Mouse (Mus musculus) kidney, postnatal 0 days (tissue): ENCODE data around the gene Gm28047. TPM values are rescaled to one million over a fixed set of nuclear protein-coding genes. Genes with fewer than 3 reads are reported as not detected.

Experiments
- ATAC-seq: fragments of 200-750 bp; cut with Nextera tagmentation; replicated peaks from 2 replicates; pipeline ENCODE4 v1.8.0; 2017; ENCODE audit warnings: low read depth, moderate number of reproducible peaks, moderate TSS enrichment, moderate library complexity; ENCODE audit not compliant: low FRiP score
- DNase-seq: peaks from one replicate; pipeline ENCODE4 v3.0.0-alpha.2; 2016; ENCODE audit warnings: low spot score
- H3K27ac ChIP-seq: fragments of 300-500 bp; sonication (generic); 2 replicates; pipeline ENCODE4 v1.5.1; 2014; ENCODE audit warnings: mild to moderate bottlenecking
- H3K27me3 ChIP-seq: fragments of 300-500 bp; sonication (generic); 2 replicates; pipeline ENCODE4 v1.6.1; 2014; ENCODE audit warnings: low read length, mixed read lengths; ENCODE audit not compliant: insufficient read depth
- H3K36me3 ChIP-seq: fragments of 300-500 bp; sonication (generic); 2 replicates; pipeline ENCODE4 v1.6.1; 2014; ENCODE audit warnings: low read length, mixed read lengths; ENCODE audit not compliant: insufficient read depth
- H3K4me1 ChIP-seq: fragments of 300-500 bp; sonication (generic); replicated peaks from 2 replicates; pipeline ENCODE4 v1.6.1; 2014; ENCODE audit warnings: antibody characterized with exemption, low read length, mixed read lengths; ENCODE audit not compliant: insufficient read depth
- H3K4me2 ChIP-seq: fragments of 300-500 bp; sonication (generic); 2 replicates; pipeline ENCODE4 v1.6.1; 2014; ENCODE audit warnings: mild to moderate bottlenecking, low read length, moderate library complexity, mixed read lengths
- H3K4me3 ChIP-seq: fragments of 300-500 bp; sonication (generic); replicated peaks from 2 replicates; pipeline ENCODE4 v1.5.1; 2014; ENCODE audit warnings: low read depth, low read length
- H3K9ac ChIP-seq: fragments of 300-500 bp; sonication (generic); 2 replicates; pipeline ENCODE4 v1.6.1; 2014; ENCODE audit warnings: low read depth, low read length
- H3K9me3 ChIP-seq: fragments of 300-500 bp; sonication (generic); replicated peaks from 2 replicates; pipeline ENCODE4 v1.6.1; 2016; ENCODE audit warnings: low read length, inconsistent platforms, mixed read lengths
- CTCF ChIP-seq: IDR thresholded peaks from 2 replicates; pipeline ENCODE4 v1.5.1; 2016; ENCODE audit warnings: antibody characterized with exemption, low read depth, mild to moderate bottlenecking, moderate library complexity
- WGBS: fragments of 180-500 bp; shearing (Covaris S2); extraction: QIAGEN DNeasy Blood & Tissue Kit; methylation state at CpG from one replicate; pipeline ENCODE4 v1.1.7; 2014; 5-methylcytosine and 5-hydroxymethylcytosine counted together
- polyA plus RNA-seq: library from polyadenylated mRNA; unstranded; fragments of >200 nt; fragmentation: Nextera tagmentation; extraction: Ambion mirVana; gene quantifications from 2 replicates; pipeline ENCODE4 v1.2.1, GENCODE M21; 2015

The Gm28047 gene
- 0.37 and 0.46 TPM in 2 replicates for polyA plus RNA-seq

GRCm38 (mm10) chr15:102624970-102625686, at the start of gene Gm28047, which contains the start of gene Atf7:
Gm28047 (minus strand) TSS chr15:102625067.
Atf7 (minus strand) TSS chr15:102625464.
- no peaks in the 10 kb centered on the region for H3K36me3 ChIP-seq
- TF ChIP-seq CTCF: no peak
- peak within 1 kb of the TSS; percentile 53 for H3K4me3 ChIP-seq
- H3K9ac ChIP-seq: peak within 1 kb of the TSS; percentile 87
- WGBS: under 1% methylated on average over 50 of the region's 51 CpGs
- peak within 1 kb of the TSS; percentile 70 for H3K4me2 ChIP-seq
- DNase-seq (peak; percentile 100), ATAC-seq (peak; percentile 98)
- no peaks in the 10 kb centered on the region for H3K9me3 ChIP-seq
- H3K27me3 ChIP-seq: no peaks in the 10 kb centered on the region
- H3K27ac ChIP-seq: peak within 1 kb of the TSS; percentile 100
- H3K4me1 ChIP-seq: peaks cover 15% of the 10 kb centered on the region

- DNase-seq (peak; percentile 95), ATAC-seq (peak; percentile 53)
- H3K27ac ChIP-seq: peak overlapping the region; percentile 99; the same call in 1 of the 2 replicates
- H3K9me3 ChIP-seq: no peaks in the 10 kb centered on the region
- peak overlapping the region; percentile 89 for H3K4me2 ChIP-seq
- no peaks in the 10 kb centered on the region for H3K36me3 ChIP-seq
- H3K4me3 ChIP-seq: peak overlapping the region; percentile 62; the same call in 1 of the 2 replicates
- no peak for TF ChIP-seq CTCF
- no peaks in the 10 kb centered on the region for H3K27me3 ChIP-seq
- peaks cover 10% of the 10 kb centered on the region; the same call in 1 of the 2 replicates for H3K4me1 ChIP-seq
- H3K9ac ChIP-seq: no peak overlapping the region
- WGBS: 4% methylated on average over 10 of the region's 10 CpGs
Observed at GRCm38 (mm10) chr15:102673548-102673947, 48.7 kb upstream of the Gm28047 start.

- Histone ChIP-seq H3K27ac (peak within 1 kb of the TSS; percentile 99), H3K4me1 (peaks cover 10% of the 10 kb centered on the region; the same call in 1 of the 2 replicates), H3K36me3 (peaks cover under 1% of the 10 kb centered on the region), H3K9me3 (no peaks in the 10 kb centered on the region), H3K9ac (peak within 1 kb of the TSS; percentile 90), H3K4me3 (peak within 1 kb of the TSS; percentile 62), H3K27me3 (no peaks in the 10 kb centered on the region), H3K4me2 (peak within 1 kb of the TSS; percentile 89)
- TF ChIP-seq CTCF: 0 out of 2 replicates have a peak, but pooled peaks have one; percentile 10
- 4% methylated on average over 37 of the region's 37 CpGs for WGBS
- DNase-seq: peak; percentile 79
- no peak for ATAC-seq
Observed at GRCm38 (mm10) chr15:102672215-102673071, 47.6 kb upstream of the Gm28047 start, which contains the start of gene Atp5g2. Atp5g2 (minus strand) TSS chr15:102672352.

GRCm38 (mm10) chr15:102671721-102672214, 46.9 kb upstream of the Gm28047 start:
- peak overlapping the region; percentile 90 for H3K9ac ChIP-seq
- WGBS: under 1% methylated on average over 34 of the region's 34 CpGs
- ATAC-seq: peak; percentile 56
- H3K4me2 ChIP-seq: peak overlapping the region; percentile 89
- peaks cover 10% of the 10 kb centered on the region; the same call in 1 of the 2 replicates for H3K4me1 ChIP-seq
- H3K27me3 ChIP-seq: no peaks in the 10 kb centered on the region
- H3K9me3 ChIP-seq: no peaks in the 10 kb centered on the region
- H3K36me3 ChIP-seq: peaks cover 7% of the 10 kb centered on the region
- DNase-seq: peak; percentile 92
- H3K4me3 ChIP-seq: peak overlapping the region; percentile 62
- H3K27ac ChIP-seq: peak overlapping the region; percentile 99
- TF ChIP-seq CTCF: peak; percentile 20; the same call in 1 of the 2 replicates

- WGBS: under 1% methylated on average over 53 of the region's 53 CpGs
- H3K36me3 ChIP-seq: peaks cover 9% of the 10 kb centered on the region
- peak; percentile 98 for DNase-seq
Observed at GRCm38 (mm10) chr15:102670767-102671575, 46.1 kb upstream of the Gm28047 start.

More at GRCm38 (mm10) chr15:102670767-102671575, 46.1 kb upstream of the Gm28047 start:
- Histone ChIP-seq H3K4me2 (peak overlapping the region; percentile 89), H3K4me3 (peak overlapping the region; percentile 75), H3K4me1 (peaks cover 10% of the 10 kb centered on the region; the same call in 1 of the 2 replicates), H3K27ac (peak overlapping the region; percentile 99), H3K9ac (peak overlapping the region; percentile 93), H3K27me3 (no peaks in the 10 kb centered on the region), H3K9me3 (no peaks in the 10 kb centered on the region)
- ATAC-seq: peak; percentile 92
- TF ChIP-seq CTCF: peak; percentile 98
